Comparison of ENCODE assay signal across 21 mouse cellular contexts in the genomic region with DNA sequence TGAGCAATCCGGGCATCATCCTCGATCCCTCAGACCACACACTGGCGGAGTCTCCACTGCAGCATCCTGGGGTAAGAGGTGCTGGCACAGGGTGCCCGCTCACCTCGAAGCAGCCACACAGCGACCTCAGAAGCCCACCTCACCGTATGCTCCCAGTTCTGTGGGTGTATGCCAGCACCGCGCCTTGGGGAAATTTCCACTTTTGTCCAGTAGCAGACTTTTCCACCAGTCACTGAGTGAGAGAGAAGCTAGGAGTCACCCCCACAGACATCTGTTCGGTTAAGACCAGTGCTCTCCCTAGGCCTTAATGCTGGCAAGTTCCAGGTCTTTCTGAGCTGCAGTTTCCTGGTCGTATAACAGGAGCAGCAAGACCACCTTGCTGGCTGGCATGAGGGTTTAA.
DNase-seq lines count a peak whose midpoint lies in the region; ATAC-seq lines count a peak whose summit lies in the region.
"Had no signal": no experiment of that assay in that cellular context is flagged by ENCODE, and none has a peak within 500 bp of the region (broad histone marks: within the 10 kb centered on the region; RNA-seq: fewer than 3 reads in every experiment).

No protein-coding gene starts in this region.

- ATAC-seq in kidney, embryonic 15.5 days (replicated peaks; ENCODE audit: low FRiP score): no peak
- no peak for ATAC-seq in embryonic facial prominence, embryonic 14.5 days (ENCODE audit: low read depth)
- no peak for ATAC-seq in limb, embryonic 15.5 days (ENCODE audit: insufficient number of reproducible peaks, low FRiP score, low TSS enrichment, low read depth)
- ATAC-seq: forebrain, embryonic 13.5 days had no signal

- peak overlapping the region; percentile 59 for H3K27ac ChIP-seq in kidney, embryonic 15.5 days
- peak overlapping the region; percentile 19; the same call in 1 of the 2 replicates for H3K27ac ChIP-seq in embryonic facial prominence, embryonic 14.5 days (replicated peaks; ENCODE audit: low read depth, low read length)
- H3K27ac ChIP-seq in limb, embryonic 15.5 days: peak overlapping the region; percentile 82
- H3K27ac ChIP-seq: forebrain, embryonic 13.5 days; heart, adult 2 months; heart, embryonic 15.5 days; hindbrain, embryonic 13.5 days; liver, embryonic 14.5 days; lung, embryonic 15.5 days; stomach, embryonic 15.5 days had no signal

- no peak overlapping the region for H3K9ac ChIP-seq in kidney, embryonic 15.5 days
- no peak overlapping the region for H3K9ac ChIP-seq in embryonic facial prominence, embryonic 14.5 days (ENCODE audit: low read depth, low read length)
- no peak overlapping the region for H3K9ac ChIP-seq in limb, embryonic 15.5 days
- H3K9ac ChIP-seq: forebrain, embryonic 13.5 days; heart, embryonic 15.5 days; hindbrain, embryonic 13.5 days; liver, embryonic 14.5 days; lung, embryonic 15.5 days; stomach, embryonic 15.5 days had no signal

- peaks cover 83% of the 10 kb centered on the region for H3K4me1 ChIP-seq in kidney, embryonic 15.5 days
- H3K4me1 ChIP-seq in embryonic facial prominence, embryonic 14.5 days (ENCODE audit: control insufficient read depth, insufficient read depth, low read length): peaks cover 7% of the 10 kb centered on the region
- H3K4me1 ChIP-seq in limb, embryonic 15.5 days: peaks cover 53% of the 10 kb centered on the region
- H3K4me1 ChIP-seq: forebrain, embryonic 13.5 days had no signal

- WGBS in kidney, embryonic 15.5 days: 69% methylated on average over 11 of the region's 11 CpGs
- 80% methylated on average over 11 of the region's 11 CpGs for WGBS in embryonic facial prominence, embryonic 14.5 days
- 58% methylated on average over 11 of the region's 11 CpGs for WGBS in limb, embryonic 15.5 days

- H3K27me3 ChIP-seq in kidney, embryonic 15.5 days: peaks cover 18% of the 10 kb centered on the region
- H3K27me3 ChIP-seq in embryonic facial prominence, embryonic 14.5 days (replicated peaks; ENCODE audit: control insufficient read depth, insufficient read depth, low read length): 0 out of 2 replicates have a peak, but pooled peaks cover 8% of the 10 kb centered on the region
- H3K27me3 ChIP-seq in limb, embryonic 15.5 days: peaks cover 28% of the 10 kb centered on the region

- no peak overlapping the region for H3K4me3 ChIP-seq in kidney, embryonic 15.5 days (replicated peaks)
- H3K4me3 ChIP-seq in embryonic facial prominence, embryonic 14.5 days (ENCODE audit: low read depth, low read length): no peak overlapping the region
- no peak overlapping the region for H3K4me3 ChIP-seq in limb, embryonic 15.5 days
- H3K4me3 ChIP-seq: forebrain, embryonic 13.5 days; heart, adult 2 months; heart, embryonic 15.5 days; hindbrain, embryonic 13.5 days; lung, embryonic 15.5 days; stomach, embryonic 15.5 days had no signal

- H3K36me3 ChIP-seq in kidney, embryonic 15.5 days: no peaks in the 10 kb centered on the region
- H3K36me3 ChIP-seq in embryonic facial prominence, embryonic 14.5 days (ENCODE audit: control insufficient read depth, insufficient read depth, low read length): no peaks in the 10 kb centered on the region
- no peaks in the 10 kb centered on the region for H3K36me3 ChIP-seq in limb, embryonic 15.5 days
- H3K36me3 ChIP-seq: heart, embryonic 15.5 days; hindbrain, embryonic 13.5 days; lung, embryonic 15.5 days; stomach, embryonic 15.5 days had no signal

- H3K9me3 ChIP-seq in kidney, embryonic 15.5 days (replicated peaks): no peaks in the 10 kb centered on the region
- no peaks in the 10 kb centered on the region for H3K9me3 ChIP-seq in embryonic facial prominence, embryonic 14.5 days (ENCODE audit: control insufficient read depth, low read length)
- no peaks in the 10 kb centered on the region for H3K9me3 ChIP-seq in limb, embryonic 15.5 days
- H3K9me3 ChIP-seq: forebrain, embryonic 13.5 days; heart, embryonic 15.5 days; hindbrain, embryonic 13.5 days; lung, embryonic 15.5 days; stomach, embryonic 15.5 days had no signal

- H3K4me2 ChIP-seq in kidney, embryonic 15.5 days: no peak overlapping the region
- no peak overlapping the region for H3K4me2 ChIP-seq in embryonic facial prominence, embryonic 14.5 days (ENCODE audit: low read depth, low read length)
- H3K4me2 ChIP-seq in limb, embryonic 15.5 days: no peak overlapping the region; the same call in 1 of the 2 replicates
- H3K4me2 ChIP-seq: forebrain, embryonic 13.5 days; heart, embryonic 15.5 days; hindbrain, embryonic 13.5 days; lung, embryonic 15.5 days; stomach, embryonic 15.5 days had no signal

- DNase-seq in kidney, adult 18-20 months: no peak
- peak; percentile 37 to 38 for DNase-seq in right cerebral cortex, adult 2 months (ENCODE audit: low spot score in 2 of 2)
- no peak for DNase-seq in right cerebral cortex, postnatal 4 days
- DNase-seq in embryonic facial prominence, embryonic 14.5 days (ENCODE audit: low spot score): no peak
- DNase-seq in layer of hippocampus, postnatal 14 days (ENCODE audit: low spot score in 2 of 2): no peak
- no peak for DNase-seq in thymus, postnatal 14 days
- DNase-seq: adrenal gland, postnatal 25 days; cerebellum, adult 9-10 months; gastrocnemius, postnatal 36 days; heart, postnatal 36 days; kidney, adult 11 months; thymus, adult 18-20 months had no signal

Comparison
In these comparisons a context has a peak if more than half of its experiments do, and no peak if none do; other contexts are left out.
1. DNase-seq: peak in right cerebral cortex, adult 2 months (2 of 2); none in kidney, adult 18-20 months (single experiment), right cerebral cortex, postnatal 4 days (single experiment), embryonic facial prominence, embryonic 14.5 days (single experiment), layer of hippocampus, postnatal 14 days (0 of 2) and thymus, postnatal 14 days (single experiment).
2. H3K27ac ChIP-seq: peak in every context shown above with its lines; median percentile 82 in limb, embryonic 15.5 days; 59 in kidney, embryonic 15.5 days; 19 in embryonic facial prominence, embryonic 14.5 days.